Mouse (Mus musculus): ENCODE measurements around the gene Bbip1.
"Not testable (repeated sequence)": the region's sequence is repeated elsewhere in the genome, so short reads cannot be mapped to it uniquely, and the experiment has no call there.

The Bbip1 gene

GRCm38 (mm10) chr19:53925338-53925751 lies 19.1 kb downstream of the Bbip1 start:
- DNase-seq (ENCODE audit: low spot score): no peak

DNA sequence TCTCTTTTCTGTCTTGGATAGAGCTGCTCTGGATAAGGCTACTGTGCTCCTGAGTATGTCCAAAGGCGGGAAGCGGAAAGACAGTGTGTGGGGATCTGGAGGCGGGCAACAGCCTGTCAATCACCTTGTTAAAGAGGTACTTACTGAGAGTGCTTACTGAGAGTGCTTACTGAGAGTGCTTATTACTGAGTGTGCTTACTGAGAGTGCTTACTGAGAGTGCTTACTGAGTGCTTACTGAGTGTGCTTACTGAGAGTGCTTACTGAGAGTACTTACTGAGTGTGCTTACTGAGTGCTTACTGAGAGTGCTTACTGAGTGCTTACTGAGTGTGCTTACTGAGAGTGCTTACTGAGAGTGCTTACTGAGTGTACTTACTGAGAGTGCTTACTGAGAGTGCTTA lies 22.4 kb downstream of the Bbip1 start:
- not testable (repeated sequence) for DNase-seq (ENCODE audit: low spot score)

GRCm38 (mm10) chr19:53919541-53919940 lies 24.9 kb downstream of the Bbip1 start:
- DNase-seq (ENCODE audit: low spot score): no peak

- DNase-seq (ENCODE audit: low spot score): no peak
These were observed 29.5 kb downstream of the Bbip1 start for GRCm38 (mm10) chr19:53914950-53915349.

GRCm38 (mm10) chr19:53906703-53907070 lies 37.7 kb downstream of the Bbip1 start:
- not testable (repeated sequence) for DNase-seq (ENCODE audit: low spot score)

GRCm38 (mm10) chr19:53906033-53906702 lies 38.3 kb downstream of the Bbip1 start:
- no peak for DNase-seq (ENCODE audit: low spot score)

DNA sequence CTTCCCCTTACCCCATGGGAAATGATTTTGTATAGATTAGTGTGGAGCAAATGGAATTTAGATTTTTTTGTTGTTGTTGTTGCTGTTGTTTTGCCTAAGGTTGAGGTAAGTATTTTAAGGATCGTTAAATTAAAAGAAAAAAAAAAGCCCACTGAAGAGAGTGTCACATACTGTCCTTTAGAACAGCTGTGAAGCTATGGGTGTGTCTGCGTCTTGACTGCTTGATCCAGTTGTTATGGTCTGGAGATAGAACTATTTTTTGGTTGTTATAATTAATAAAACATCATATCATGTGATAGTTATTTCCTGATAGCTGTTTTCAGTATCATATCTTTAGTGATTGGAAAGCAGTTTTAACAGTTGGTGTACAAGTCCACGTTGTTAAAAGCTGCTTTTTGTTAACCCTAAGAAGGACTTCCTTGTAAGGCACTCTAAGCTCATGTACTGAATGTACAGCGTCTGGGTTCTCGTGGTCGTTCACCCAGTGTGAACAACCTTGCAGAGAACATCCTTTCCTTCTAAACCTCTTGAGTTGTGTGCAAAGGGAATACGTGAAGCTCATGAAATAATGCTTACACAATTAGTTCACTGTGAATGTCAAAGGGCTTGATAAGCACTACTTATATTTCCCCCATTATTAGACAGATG lies 39.5 kb downstream of the Bbip1 start:
- no peak for DNase-seq (ENCODE audit: low spot score)

- DNase-seq (ENCODE audit: low spot score): no peak
These were observed 40.7 kb downstream of the Bbip1 start for GRCm38 (mm10) chr19:53903507-53904321.

GRCm38 (mm10) chr19:53902739-53903487 lies 41.5 kb downstream of the Bbip1 start:
- DNase-seq (ENCODE audit: low spot score): peak; percentile 87

DNA sequence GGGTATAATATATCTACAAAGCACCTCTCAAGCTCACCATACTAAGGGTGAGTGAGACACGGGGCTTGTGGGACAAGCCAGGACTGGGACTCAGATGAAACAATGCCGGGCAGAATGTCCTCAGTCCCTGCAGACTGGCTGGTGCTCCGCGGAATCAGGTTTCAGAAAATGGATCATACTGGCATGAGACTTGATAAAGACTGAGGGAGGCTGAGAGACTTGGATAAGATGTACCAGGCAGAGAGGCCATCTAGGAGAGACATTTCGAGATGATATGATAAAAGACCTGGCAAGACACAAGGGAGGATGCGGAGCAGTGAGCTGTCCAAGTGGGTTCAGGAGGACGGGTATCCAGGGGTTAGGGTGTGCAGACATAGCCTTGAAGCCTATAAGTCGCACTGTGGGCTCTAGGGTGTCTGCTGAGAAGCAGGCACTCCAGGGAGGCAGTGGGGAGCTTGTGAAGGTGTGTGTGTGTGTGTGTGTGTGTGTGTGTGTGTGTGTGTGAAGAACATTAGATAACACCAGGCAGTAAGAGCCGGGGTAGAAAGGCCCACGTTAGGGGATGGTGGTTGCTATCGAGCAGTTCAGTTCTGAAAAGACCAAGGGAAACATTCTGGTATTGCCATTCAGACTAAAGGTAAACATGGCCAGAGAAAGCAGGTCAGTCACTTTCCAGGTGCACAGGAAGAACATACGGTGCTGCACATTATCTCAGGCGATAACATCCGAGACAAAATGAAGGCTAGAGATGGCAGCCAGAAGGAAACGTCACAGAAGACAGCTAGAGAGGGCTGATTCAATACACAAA lies 42.3 kb downstream of the Bbip1 start:
- DNase-seq (ENCODE audit: low spot score): no peak

- no peak for DNase-seq (ENCODE audit: low spot score)
These were observed 44.4 kb downstream of the Bbip1 start for GRCm38 (mm10) chr19:53899941-53900610.

DNA sequence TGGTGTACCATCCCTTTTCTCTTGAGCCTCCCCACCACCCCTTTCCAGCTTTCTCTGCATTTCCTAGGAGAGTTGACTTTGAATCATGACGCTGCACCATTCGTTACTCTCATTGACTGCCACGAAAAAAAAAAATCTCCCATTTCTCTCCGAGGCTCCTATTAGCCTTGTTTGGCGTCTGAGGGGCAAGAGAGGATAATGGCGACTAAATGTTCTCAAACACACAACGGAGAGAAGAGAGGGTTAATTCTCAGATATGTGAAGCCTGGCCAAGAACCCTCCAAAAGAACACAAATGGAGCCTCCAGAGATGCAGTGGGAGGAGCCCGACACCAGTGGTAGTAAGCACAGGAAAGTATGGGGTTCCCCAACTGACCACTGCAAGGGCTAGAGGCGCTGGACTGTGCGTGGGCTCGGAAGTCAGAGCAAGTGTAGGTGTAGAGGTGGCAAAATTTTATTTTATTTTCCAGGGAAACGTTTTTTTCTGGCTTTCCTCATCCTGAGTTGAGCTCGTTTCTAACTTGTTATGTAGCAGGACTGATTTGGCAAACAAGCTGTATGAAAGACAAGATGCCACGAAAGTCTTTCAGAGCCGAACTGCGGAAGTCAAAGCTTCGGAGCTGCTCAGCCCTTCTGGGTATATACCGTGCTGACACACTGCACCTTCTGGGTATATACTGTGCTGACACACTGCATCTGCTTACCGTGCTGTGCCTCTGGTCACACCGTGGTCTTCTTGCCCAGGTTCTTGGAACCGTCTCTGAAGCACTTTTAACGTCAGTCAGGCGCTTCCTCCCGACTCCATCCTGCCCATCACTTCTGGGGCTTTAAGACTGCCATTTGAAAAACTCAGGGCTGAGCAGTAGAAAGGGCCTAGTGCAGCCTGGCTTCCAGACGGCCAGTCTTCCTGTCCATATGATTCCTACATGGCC lies 45.2 kb downstream of the Bbip1 start:
- DNase-seq (ENCODE audit: low spot score): no peak

- no peak for DNase-seq (ENCODE audit: low spot score)
These were observed 45.9 kb downstream of the Bbip1 start for GRCm38 (mm10) chr19:53898498-53898897.

- no peak for DNase-seq (ENCODE audit: low spot score)
These were observed 46.4 kb downstream of the Bbip1 start for GRCm38 (mm10) chr19:53898046-53898445.

- DNase-seq (ENCODE audit: low spot score): no peak
These were observed 49.8 kb downstream of the Bbip1 start for GRCm38 (mm10) chr19:53894538-53895121.

- DNase-seq (ENCODE audit: low spot score): no peak
These were observed 50.7 kb downstream of the Bbip1 start for GRCm38 (mm10) chr19:53893711-53894171.

GRCm38 (mm10) chr19:53892838-53893359 lies 51.5 kb downstream of the Bbip1 start:
- DNase-seq (ENCODE audit: low spot score): no peak

DNA sequence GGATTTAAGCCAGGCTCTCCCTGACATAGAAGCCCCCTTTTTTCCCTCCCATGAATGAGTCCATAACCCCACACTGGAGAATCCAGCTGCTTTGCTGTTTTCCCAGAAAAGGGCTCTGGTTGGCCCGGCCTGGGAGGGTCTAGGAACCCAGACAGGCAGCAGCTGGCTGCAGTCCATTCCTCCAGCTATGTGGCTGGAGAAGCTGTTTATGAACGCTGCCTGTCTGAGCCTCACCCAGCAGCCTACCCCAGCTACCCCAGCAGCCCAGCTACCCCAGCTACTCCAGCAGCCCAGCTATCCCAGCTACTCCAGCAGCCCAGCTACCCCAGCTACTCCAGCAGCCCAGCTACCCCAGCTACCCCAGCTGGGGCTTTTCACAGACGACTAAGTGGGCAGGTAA lies 52.4 kb downstream of the Bbip1 start, which contains the start of gene Pdcd4:
Gene Pdcd4, plus strand, starts transcription at position 171 of the 400 bp plus-strand sequence.
- no peak for DNase-seq (ENCODE audit: low spot score)

DNA sequence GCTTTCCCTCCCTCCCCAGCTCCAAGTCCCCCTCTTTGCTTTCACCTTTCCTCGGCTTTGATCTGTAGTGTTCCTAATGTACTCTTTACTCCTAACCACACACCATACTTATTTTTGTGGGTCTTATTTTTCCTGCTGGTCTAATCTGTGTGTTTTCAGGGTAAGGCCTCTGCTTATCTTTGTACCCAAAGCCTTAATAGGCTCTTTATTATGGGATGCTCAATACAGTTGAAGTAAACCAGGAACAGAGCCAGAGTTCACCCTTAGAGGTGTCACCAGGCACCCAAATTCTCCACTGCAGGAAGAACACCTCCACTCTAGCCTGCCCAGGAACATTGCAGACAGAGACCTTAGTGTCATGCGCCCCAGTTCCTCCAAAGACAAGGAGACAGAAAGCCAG lies 52.9 kb downstream of the Bbip1 start:
- no peak for DNase-seq (ENCODE audit: low spot score)
